10 mouse cellular contexts compared by ENCODE assay signal in genomic region chr11:98021118-98021517, GRCm38 (mm10). TPM values are rescaled to one million over a fixed set of nuclear protein-coding genes. Genes with fewer than 3 reads are reported as not detected.
DNase-seq lines count a peak whose midpoint lies in the region; ATAC-seq lines count a peak whose summit lies in the region.
"Had no signal": no experiment of that assay in that cellular context is flagged by ENCODE, and none has a peak within 500 bp of the region (broad histone marks: within the 10 kb centered on the region; RNA-seq: fewer than 3 reads in every experiment).

No protein-coding gene starts in this region.

- H3K4me2 ChIP-seq in kidney, embryonic 14.5 days (replicated peaks; ENCODE audit: low read depth, low read length) = peak overlapping the region; percentile 71
- H3K4me2 ChIP-seq in embryonic facial prominence, embryonic 14.5 days (ENCODE audit: low read depth, low read length) = peak overlapping the region; percentile 88
- H3K4me2 ChIP-seq in hindbrain, embryonic 14.5 days (replicated peaks) = peak overlapping the region; percentile 68
- H3K4me2 ChIP-seq in midbrain, embryonic 15.5 days = peak overlapping the region; percentile 72

- DNase-seq in kidney, adult 8-10 months = no peak
- no peak for DNase-seq in embryonic facial prominence, embryonic 14.5 days (ENCODE audit: low spot score)
- no peak for DNase-seq in hindbrain, embryonic 14.5 days (ENCODE audit: low spot score)
- no peak for DNase-seq in thymus, postnatal 0 days (ENCODE audit: low spot score)
- no peak for DNase-seq in urinary bladder, postnatal 25 days (ENCODE audit: low spot score)
- DNase-seq: kidney, adult 9 months; lung, postnatal 36 days had no signal

- WGBS in kidney, embryonic 14.5 days = 43% methylated on average over 2 of the region's 2 CpGs
- 51% methylated on average over 2 of the region's 2 CpGs for WGBS in embryonic facial prominence, embryonic 14.5 days
- 48% methylated on average over 2 of the region's 2 CpGs for WGBS in hindbrain, embryonic 14.5 days
- 46% methylated on average over 2 of the region's 2 CpGs for WGBS in midbrain, embryonic 15.5 days

- H3K4me1 ChIP-seq in kidney, embryonic 14.5 days (ENCODE audit: control insufficient read depth, insufficient read depth, low read length) = peaks cover 41% of the 10 kb centered on the region
- peaks cover 33% of the 10 kb centered on the region for H3K4me1 ChIP-seq in embryonic facial prominence, embryonic 14.5 days (ENCODE audit: control insufficient read depth, insufficient read depth, low read length)
- peaks cover 37% of the 10 kb centered on the region for H3K4me1 ChIP-seq in hindbrain, embryonic 14.5 days (replicated peaks; ENCODE audit: control insufficient read depth, insufficient read depth, low read length)
- H3K4me1 ChIP-seq in midbrain, embryonic 15.5 days = peaks cover 52% of the 10 kb centered on the region

- peaks cover 13% of the 10 kb centered on the region for H3K36me3 ChIP-seq in kidney, embryonic 14.5 days (ENCODE audit: control insufficient read depth, insufficient read depth, low read length)
- peaks cover 22% of the 10 kb centered on the region for H3K36me3 ChIP-seq in embryonic facial prominence, embryonic 14.5 days (ENCODE audit: control insufficient read depth, insufficient read depth, low read length)
- peaks cover 27% of the 10 kb centered on the region for H3K36me3 ChIP-seq in hindbrain, embryonic 14.5 days (replicated peaks; ENCODE audit: control insufficient read depth, insufficient read depth)
- H3K36me3 ChIP-seq in midbrain, embryonic 15.5 days (replicated peaks) = peaks cover 8% of the 10 kb centered on the region; the same call in 1 of the 2 replicates

- H3K4me3 ChIP-seq in kidney, embryonic 14.5 days (ENCODE audit: low read length) = peak overlapping the region; percentile 69
- H3K4me3 ChIP-seq in embryonic facial prominence, embryonic 14.5 days (ENCODE audit: low read depth, low read length) = peak overlapping the region; percentile 72
- peak overlapping the region; percentile 80 for H3K4me3 ChIP-seq in hindbrain, embryonic 14.5 days (replicated peaks; ENCODE audit: low read length)
- peak overlapping the region; percentile 86 for H3K4me3 ChIP-seq in midbrain, embryonic 15.5 days

- H3K9ac ChIP-seq in kidney, embryonic 14.5 days (ENCODE audit: low read depth, low read length) = peak overlapping the region; percentile 81; the same call in 1 of the 2 replicates
- peak overlapping the region; percentile 81; the same call in 1 of the 2 replicates for H3K9ac ChIP-seq in embryonic facial prominence, embryonic 14.5 days (ENCODE audit: low read depth, low read length)
- peak overlapping the region; percentile 92 for H3K9ac ChIP-seq in hindbrain, embryonic 14.5 days
- H3K9ac ChIP-seq in midbrain, embryonic 15.5 days = peak overlapping the region; percentile 95

- no peak overlapping the region; the same call in 1 of the 2 replicates for H3K27ac ChIP-seq in kidney, embryonic 14.5 days (ENCODE audit: low read depth, low read length)
- peak overlapping the region; percentile 87 for H3K27ac ChIP-seq in embryonic facial prominence, embryonic 14.5 days (replicated peaks; ENCODE audit: low read depth, low read length)
- peak overlapping the region; percentile 95 for H3K27ac ChIP-seq in hindbrain, embryonic 14.5 days
- H3K27ac ChIP-seq in midbrain, embryonic 15.5 days = peak overlapping the region; percentile 96

- no peaks in the 10 kb centered on the region for H3K27me3 ChIP-seq in kidney, embryonic 14.5 days (ENCODE audit: control insufficient read depth, insufficient read depth, low read length)
- H3K27me3 ChIP-seq in embryonic facial prominence, embryonic 14.5 days (replicated peaks; ENCODE audit: control insufficient read depth, insufficient read depth, low read length) = no peaks in the 10 kb centered on the region
- H3K27me3 ChIP-seq in hindbrain, embryonic 14.5 days (ENCODE audit: control insufficient read depth, insufficient read depth, low read length) = no peaks in the 10 kb centered on the region
- no peaks in the 10 kb centered on the region for H3K27me3 ChIP-seq in midbrain, embryonic 15.5 days (replicated peaks)

- no peaks in the 10 kb centered on the region for H3K9me3 ChIP-seq in kidney, embryonic 14.5 days (ENCODE audit: control insufficient read depth, low read length)
- no peaks in the 10 kb centered on the region for H3K9me3 ChIP-seq in embryonic facial prominence, embryonic 14.5 days (ENCODE audit: control insufficient read depth, low read length)
- no peaks in the 10 kb centered on the region for H3K9me3 ChIP-seq in hindbrain, embryonic 14.5 days (ENCODE audit: control insufficient read depth, low read length)
- H3K9me3 ChIP-seq in midbrain, embryonic 15.5 days = no peaks in the 10 kb centered on the region

- ATAC-seq in kidney, embryonic 14.5 days (ENCODE audit: low FRiP score, low TSS enrichment) = no peak
- no peak for ATAC-seq in embryonic facial prominence, embryonic 14.5 days (ENCODE audit: low read depth)
- ATAC-seq in hindbrain, embryonic 14.5 days (ENCODE audit: low FRiP score) = no peak
- ATAC-seq in midbrain, embryonic 15.5 days (replicated peaks) = no peak
- no peak for ATAC-seq in megakaryocyte-erythroid progenitor cell, adult 5-6 weeks (replicated peaks; ENCODE audit: low FRiP score, low TSS enrichment, poor library complexity, severe bottlenecking)

RNA-seq across cellular contexts. Expression of gene Cacnb1, which starts 1.7 kb away (rescaled TPM):
- 11.7 and 12.3 TPM in 2 replicates for polyA plus RNA-seq in kidney, embryonic 14.5 days (2014; fragmentation: Nextera tagmentation; extraction: Ambion mirVana)
- 25.1 and 30.4 TPM in 2 replicates for polyA plus RNA-seq in embryonic facial prominence, embryonic 14.5 days (2014; fragmentation: Nextera tagmentation; extraction: Ambion mirVana)
- polyA plus RNA-seq in hindbrain, embryonic 14.5 days (2014; fragmentation: Nextera tagmentation; extraction: Ambion mirVana) = 40.0 and 40.3 TPM in 2 replicates
- 72.0 and 75.2 TPM in 2 replicates for polyA plus RNA-seq in midbrain, embryonic 15.5 days (2015; fragmentation: Nextera tagmentation; extraction: Ambion mirVana)
- polyA plus RNA-seq in thymus, postnatal 0 days (2015; fragmentation: Nextera tagmentation; extraction: Ambion mirVana) = 3.9 and 5.0 TPM in 2 replicates
- total RNA-seq in megakaryocyte-erythroid progenitor cell, adult 5-6 weeks (2014; fragmentation: Nextera tagmentation) = 0.40 and 0.98 TPM in 2 replicates
- 0.38 TPM in 1 of 2 replicates, not detected in the other for total RNA-seq in megakaryocyte-erythroid progenitor cell, adult 5-6 weeks (2017)

RNA-seq across cellular contexts. Expression of gene Rpl19, which starts 5.4 kb away (rescaled TPM):
- polyA plus RNA-seq in kidney, embryonic 14.5 days (2014; fragmentation: Nextera tagmentation; extraction: Ambion mirVana) = 1,236 and 1,648 TPM in 2 replicates
- polyA plus RNA-seq in embryonic facial prominence, embryonic 14.5 days (2014; fragmentation: Nextera tagmentation; extraction: Ambion mirVana) = 1,126 and 1,148 TPM in 2 replicates
- 614 and 694 TPM in 2 replicates for polyA plus RNA-seq in hindbrain, embryonic 14.5 days (2014; fragmentation: Nextera tagmentation; extraction: Ambion mirVana)
- polyA plus RNA-seq in midbrain, embryonic 15.5 days (2015; fragmentation: Nextera tagmentation; extraction: Ambion mirVana) = 622 and 634 TPM in 2 replicates
- polyA plus RNA-seq in thymus, postnatal 0 days (2015; fragmentation: Nextera tagmentation; extraction: Ambion mirVana) = 1,510 and 1,580 TPM in 2 replicates
- 4,206 and 4,300 TPM in 2 replicates for total RNA-seq in megakaryocyte-erythroid progenitor cell, adult 5-6 weeks (2014; fragmentation: Nextera tagmentation)
- 1,746 and 2,000 TPM in 2 replicates for total RNA-seq in megakaryocyte-erythroid progenitor cell, adult 5-6 weeks (2017)

RNA-seq across cellular contexts. Expression of gene Arl5c, which starts 25.1 kb away (rescaled TPM):
- 9.3 and 16.2 TPM in 2 replicates for polyA plus RNA-seq in kidney, embryonic 14.5 days (2014; fragmentation: Nextera tagmentation; extraction: Ambion mirVana)
- 6.1 and 7.0 TPM in 2 replicates for polyA plus RNA-seq in embryonic facial prominence, embryonic 14.5 days (2014; fragmentation: Nextera tagmentation; extraction: Ambion mirVana)
- polyA plus RNA-seq in hindbrain, embryonic 14.5 days (2014; fragmentation: Nextera tagmentation; extraction: Ambion mirVana) = 6.5 and 11.0 TPM in 2 replicates
- polyA plus RNA-seq in midbrain, embryonic 15.5 days (2015; fragmentation: Nextera tagmentation; extraction: Ambion mirVana) = 9.5 and 10.8 TPM in 2 replicates
- polyA plus RNA-seq in thymus, postnatal 0 days (2015; fragmentation: Nextera tagmentation; extraction: Ambion mirVana) = 201 and 211 TPM in 2 replicates
- 2.4 and 9.8 TPM in 2 replicates for total RNA-seq in megakaryocyte-erythroid progenitor cell, adult 5-6 weeks (2014; fragmentation: Nextera tagmentation)
- 0.50 and 2.7 TPM in 2 replicates for total RNA-seq in megakaryocyte-erythroid progenitor cell, adult 5-6 weeks (2017)

RNA-seq across cellular contexts. Expression of gene Stac2, which starts 32.1 kb away (rescaled TPM):
- 3.8 and 4.1 TPM in 2 replicates for polyA plus RNA-seq in kidney, embryonic 14.5 days (2014; fragmentation: Nextera tagmentation; extraction: Ambion mirVana)
- polyA plus RNA-seq in embryonic facial prominence, embryonic 14.5 days (2014; fragmentation: Nextera tagmentation; extraction: Ambion mirVana) = 0.51 and 0.54 TPM in 2 replicates
- polyA plus RNA-seq in hindbrain, embryonic 14.5 days (2014; fragmentation: Nextera tagmentation; extraction: Ambion mirVana) = 6.7 and 7.3 TPM in 2 replicates
- polyA plus RNA-seq in midbrain, embryonic 15.5 days (2015; fragmentation: Nextera tagmentation; extraction: Ambion mirVana) = 2.6 and 3.9 TPM in 2 replicates
- 0.23 and 0.45 TPM in 2 replicates for polyA plus RNA-seq in thymus, postnatal 0 days (2015; fragmentation: Nextera tagmentation; extraction: Ambion mirVana)
- total RNA-seq in megakaryocyte-erythroid progenitor cell, adult 5-6 weeks (2014; fragmentation: Nextera tagmentation) = not detected in 2 replicates
- not detected in 2 replicates for total RNA-seq in megakaryocyte-erythroid progenitor cell, adult 5-6 weeks (2017)

RNA-seq across cellular contexts. Expression of gene Plxdc1, which starts 34.9 kb away (rescaled TPM):
- polyA plus RNA-seq in kidney, embryonic 14.5 days (2014; fragmentation: Nextera tagmentation; extraction: Ambion mirVana) = 0.69 and 1.7 TPM in 2 replicates
- polyA plus RNA-seq in embryonic facial prominence, embryonic 14.5 days (2014; fragmentation: Nextera tagmentation; extraction: Ambion mirVana) = 1.6 and 2.0 TPM in 2 replicates
- 0.90 and 1.1 TPM in 2 replicates for polyA plus RNA-seq in hindbrain, embryonic 14.5 days (2014; fragmentation: Nextera tagmentation; extraction: Ambion mirVana)
- polyA plus RNA-seq in midbrain, embryonic 15.5 days (2015; fragmentation: Nextera tagmentation; extraction: Ambion mirVana) = 1.7 and 1.8 TPM in 2 replicates
- polyA plus RNA-seq in thymus, postnatal 0 days (2015; fragmentation: Nextera tagmentation; extraction: Ambion mirVana) = 36.6 and 42.0 TPM in 2 replicates
- 10.2 and 11.8 TPM in 2 replicates for total RNA-seq in megakaryocyte-erythroid progenitor cell, adult 5-6 weeks (2014; fragmentation: Nextera tagmentation)
- 3.4 and 4.1 TPM in 2 replicates for total RNA-seq in megakaryocyte-erythroid progenitor cell, adult 5-6 weeks (2017)

Comparison
In these comparisons a context has a peak if more than half of its experiments do, and no peak if none do; other contexts are left out.
1. RNA of gene Arl5c, which starts 25.1 kb away (polyA plus RNA-seq): 201 to 211 TPM in thymus, postnatal 0 days; 6.5 to 11.0 TPM in hindbrain, embryonic 14.5 days, 9.5 to 10.8 TPM in midbrain, embryonic 15.5 days, 9.3 to 16.2 TPM in kidney, embryonic 14.5 days and 6.1 to 7.0 TPM in embryonic facial prominence, embryonic 14.5 days; every median in the first group is over 10 times any median in the second.
2. Peak in every context shown above with its lines, with median percentiles within 50 percentile points of each other: H3K4me2 ChIP-seq, H3K4me3 ChIP-seq and H3K9ac ChIP-seq.